Mouse (Mus musculus): ENCODE data around the gene Snd1.

Gene Snd1

GRCm38 (mm10) chr6:28767891-28768481, 293.0 kb downstream of the Snd1 start:
- TF ChIP-seq CTCF (conservative IDR thresholded peaks at IDR 0.05; ENCODE audit: low read length), result no peak
- TF ChIP-seq NANOG (IDR thresholded peaks at IDR 0.05; ENCODE audit: borderline replicate concordance, low read length), result no peak
- Histone ChIP-seq H3K36me3 (ENCODE audit: insufficient read depth, low read length) (peaks cover 39% of the 10 kb centered on the region), H3K4me1 (replicated peaks; ENCODE audit: low read depth, low read length) (peaks cover 32% of the 10 kb centered on the region), H3K4me3 (replicated peaks; ENCODE audit: low read length) (no peak overlapping the region), H3K27me3 (ENCODE audit: insufficient read depth, low read length) (no peaks in the 10 kb centered on the region), H3K9me3 (ENCODE audit: low read length) (peaks cover 4% of the 10 kb centered on the region; the same call in 1 of the 2 replicates)

DNA sequence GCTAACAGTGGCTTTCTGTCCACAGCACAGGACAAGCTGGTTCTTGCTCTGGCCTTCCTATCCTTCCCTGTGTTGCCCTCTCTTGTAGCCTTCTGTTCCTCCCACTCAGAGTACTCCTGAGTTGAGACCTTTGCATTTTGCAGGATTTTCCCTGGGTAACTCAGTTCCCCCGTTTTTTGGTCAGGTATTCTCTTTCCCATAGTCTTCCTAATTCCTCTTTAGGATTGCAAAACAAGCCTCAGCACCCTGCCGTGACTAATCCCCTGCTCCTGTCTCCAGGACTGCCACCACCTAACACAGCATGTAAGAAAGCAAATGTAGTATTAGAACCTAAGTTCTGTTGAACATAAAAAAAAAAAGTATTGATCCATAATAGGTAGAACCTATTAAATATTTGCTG, 296.4 kb downstream of the Snd1 start:
- H3K36me3 ChIP-seq (ENCODE audit: insufficient read depth, low read length), result peaks cover 37% of the 10 kb centered on the region
- peaks cover 34% of the 10 kb centered on the region for H3K4me1 ChIP-seq (replicated peaks; ENCODE audit: low read depth, low read length)
- no peak overlapping the region for H3K4me3 ChIP-seq (replicated peaks; ENCODE audit: low read length)
- TF ChIP-seq CTCF (conservative IDR thresholded peaks at IDR 0.05; ENCODE audit: low read length) (no peak), NANOG (IDR thresholded peaks at IDR 0.05; ENCODE audit: borderline replicate concordance, low read length) (no peak), POU5F1 (IDR thresholded peaks at IDR 0.05; ENCODE audit: borderline replicate concordance, low read length) (no peak)
- H3K27me3 ChIP-seq (ENCODE audit: insufficient read depth, low read length), result no peaks in the 10 kb centered on the region
- H3K9me3 ChIP-seq (ENCODE audit: low read length), result peaks cover 4% of the 10 kb centered on the region; the same call in 1 of the 2 replicates

GRCm38 (mm10) chr6:28781696-28782095, 306.8 kb downstream of the Snd1 start:
- Histone ChIP-seq H3K9me3 (ENCODE audit: low read length) (no peaks in the 10 kb centered on the region), H3K4me1 (replicated peaks; ENCODE audit: low read depth, low read length) (no peaks in the 10 kb centered on the region), H3K36me3 (ENCODE audit: insufficient read depth, low read length) (peaks cover 7% of the 10 kb centered on the region; the same call in 1 of the 2 replicates), H3K4me3 (replicated peaks; ENCODE audit: low read length) (no peak overlapping the region), H3K27me3 (ENCODE audit: insufficient read depth, low read length) (no peaks in the 10 kb centered on the region)
- TF ChIP-seq CTCF (conservative IDR thresholded peaks at IDR 0.05; ENCODE audit: low read length) (no peak), POU5F1 (IDR thresholded peaks at IDR 0.05; ENCODE audit: borderline replicate concordance, low read length) (no peak), NANOG (IDR thresholded peaks at IDR 0.05; ENCODE audit: borderline replicate concordance, low read length) (no peak)

DNA sequence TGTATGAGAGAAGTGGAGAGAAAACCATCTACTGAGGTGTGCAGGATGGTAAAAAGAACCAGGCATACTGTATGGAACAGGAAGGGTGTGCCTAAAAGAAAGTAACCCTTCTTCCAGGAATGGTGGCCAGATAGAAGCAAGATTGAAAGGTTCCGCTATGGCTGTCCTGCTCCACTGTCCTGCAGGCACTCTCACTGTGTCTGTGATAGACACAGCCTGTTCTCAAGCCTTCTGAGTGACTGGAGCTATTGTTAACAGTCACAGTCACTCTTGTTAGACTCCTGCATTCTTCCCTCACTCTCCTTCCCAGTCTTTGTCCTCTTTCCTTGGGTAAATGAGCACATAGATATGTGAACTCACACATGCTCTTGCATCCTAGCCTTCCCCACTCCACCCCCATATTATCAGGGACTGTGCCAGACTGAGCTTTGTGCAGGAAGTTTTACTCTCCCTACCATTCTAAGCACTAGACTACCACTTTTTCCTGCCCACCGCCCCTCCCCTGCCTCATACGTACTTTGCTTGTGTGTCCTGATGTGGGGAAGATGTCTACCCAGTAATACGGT, 308.2 kb downstream of the Snd1 start:
- Histone ChIP-seq H3K9me3 (ENCODE audit: low read length) (no peaks in the 10 kb centered on the region), H3K36me3 (ENCODE audit: insufficient read depth, low read length) (peaks cover 7% of the 10 kb centered on the region; the same call in 1 of the 2 replicates), H3K27me3 (ENCODE audit: insufficient read depth, low read length) (no peaks in the 10 kb centered on the region), H3K4me3 (replicated peaks; ENCODE audit: low read length) (no peak overlapping the region), H3K4me1 (replicated peaks; ENCODE audit: low read depth, low read length) (no peaks in the 10 kb centered on the region)
- no peak for TF ChIP-seq NANOG (IDR thresholded peaks at IDR 0.05; ENCODE audit: borderline replicate concordance, low read length)
- TF ChIP-seq POU5F1 (IDR thresholded peaks at IDR 0.05; ENCODE audit: borderline replicate concordance, low read length), result no peak
- TF ChIP-seq CTCF (conservative IDR thresholded peaks at IDR 0.05; ENCODE audit: low read length), result no peak

DNA sequence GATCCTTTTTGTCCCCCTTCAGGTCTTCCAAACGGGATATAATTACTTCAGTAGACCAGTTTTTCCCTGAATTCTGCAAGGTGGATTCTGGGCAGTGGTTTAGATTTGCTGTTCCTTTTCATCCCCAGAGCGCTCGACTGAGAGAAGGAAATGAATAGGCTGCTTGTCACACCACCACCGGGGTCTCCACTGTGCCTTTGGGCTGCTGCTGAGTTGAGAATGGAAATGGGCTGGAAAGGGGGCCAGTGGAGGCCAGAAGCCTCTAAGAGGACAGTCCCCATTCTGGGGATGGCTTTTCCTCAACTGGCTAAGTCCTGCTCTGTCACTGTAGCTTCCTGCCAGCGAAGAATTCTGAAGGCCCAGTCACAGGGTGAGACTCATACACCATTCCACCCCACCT, 309.0 kb downstream of the Snd1 start:
- Histone ChIP-seq H3K4me3 (replicated peaks; ENCODE audit: low read length) (no peak overlapping the region), H3K4me1 (replicated peaks; ENCODE audit: low read depth, low read length) (peaks cover 5% of the 10 kb centered on the region; the same call in 1 of the 2 replicates), H3K27me3 (ENCODE audit: insufficient read depth, low read length) (no peaks in the 10 kb centered on the region), H3K36me3 (ENCODE audit: insufficient read depth, low read length) (peaks cover 7% of the 10 kb centered on the region; the same call in 1 of the 2 replicates), H3K9me3 (ENCODE audit: low read length) (no peaks in the 10 kb centered on the region)
- no peak for TF ChIP-seq POU5F1 (IDR thresholded peaks at IDR 0.05; ENCODE audit: borderline replicate concordance, low read length)
- TF ChIP-seq NANOG (IDR thresholded peaks at IDR 0.05; ENCODE audit: borderline replicate concordance, low read length), result no peak
- TF ChIP-seq CTCF (conservative IDR thresholded peaks at IDR 0.05; ENCODE audit: low read length), result no peak

- TF ChIP-seq CTCF (conservative IDR thresholded peaks at IDR 0.05; ENCODE audit: low read length), result no peak
- no peak for TF ChIP-seq NANOG (IDR thresholded peaks at IDR 0.05; ENCODE audit: borderline replicate concordance, low read length)
- TF ChIP-seq POU5F1 (IDR thresholded peaks at IDR 0.05; ENCODE audit: borderline replicate concordance, low read length), result no peak
- Histone ChIP-seq H3K4me3 (replicated peaks; ENCODE audit: low read length) (no peak overlapping the region), H3K4me1 (replicated peaks; ENCODE audit: low read depth, low read length) (peaks cover 9% of the 10 kb centered on the region; the same call in 1 of the 2 replicates), H3K36me3 (ENCODE audit: insufficient read depth, low read length) (peaks cover 11% of the 10 kb centered on the region), H3K9me3 (ENCODE audit: low read length) (no peaks in the 10 kb centered on the region), H3K27me3 (ENCODE audit: insufficient read depth, low read length) (no peaks in the 10 kb centered on the region)
Measured at GRCm38 (mm10) chr6:28785770-28786169, 310.8 kb downstream of the Snd1 start.

DNA sequence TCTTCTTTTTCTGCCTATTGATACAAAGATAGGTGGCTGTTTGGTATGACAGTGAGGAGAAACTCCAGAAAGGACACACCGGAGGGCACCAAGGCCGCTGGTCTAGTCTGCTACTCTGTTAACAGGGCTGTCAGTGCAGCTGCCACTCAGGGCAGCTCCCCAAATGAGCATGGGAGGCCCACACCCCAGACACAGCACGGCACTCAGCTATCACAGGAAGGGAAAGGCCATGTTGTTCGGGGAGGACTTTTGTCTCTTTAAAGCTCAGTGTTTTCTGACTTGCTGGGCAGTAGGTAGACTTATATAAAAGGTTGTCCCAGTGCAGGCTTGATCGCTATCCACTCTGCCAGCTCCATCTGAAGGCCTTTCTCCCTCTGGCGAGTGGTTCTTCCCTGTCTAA, 312.2 kb downstream of the Snd1 start:
- H3K9me3 ChIP-seq (ENCODE audit: low read length), result no peaks in the 10 kb centered on the region
- H3K4me1 ChIP-seq (replicated peaks; ENCODE audit: low read depth, low read length), result peaks cover 9% of the 10 kb centered on the region; the same call in 1 of the 2 replicates
- no peak for TF ChIP-seq NANOG (IDR thresholded peaks at IDR 0.05; ENCODE audit: borderline replicate concordance, low read length)
- H3K27me3 ChIP-seq (ENCODE audit: insufficient read depth, low read length), result no peaks in the 10 kb centered on the region
- H3K36me3 ChIP-seq (ENCODE audit: insufficient read depth, low read length), result peaks cover 11% of the 10 kb centered on the region
- H3K4me3 ChIP-seq (replicated peaks; ENCODE audit: low read length), result no peak overlapping the region

- TF ChIP-seq NANOG (IDR thresholded peaks at IDR 0.05; ENCODE audit: borderline replicate concordance, low read length) (no peak), CTCF (conservative IDR thresholded peaks at IDR 0.05; ENCODE audit: low read length) (no peak), POU5F1 (IDR thresholded peaks at IDR 0.05; ENCODE audit: borderline replicate concordance, low read length) (no peak)
- no peaks in the 10 kb centered on the region for H3K9me3 ChIP-seq (ENCODE audit: low read length)
- H3K4me1 ChIP-seq (replicated peaks; ENCODE audit: low read depth, low read length), result peaks cover 9% of the 10 kb centered on the region; the same call in 1 of the 2 replicates
- peaks cover 18% of the 10 kb centered on the region for H3K36me3 ChIP-seq (ENCODE audit: insufficient read depth, low read length)
- H3K27me3 ChIP-seq (ENCODE audit: insufficient read depth, low read length), result no peaks in the 10 kb centered on the region
- H3K4me3 ChIP-seq (replicated peaks; ENCODE audit: low read length), result no peak overlapping the region
Measured at GRCm38 (mm10) chr6:28789685-28790084, 314.7 kb downstream of the Snd1 start.

- TF ChIP-seq CTCF (conservative IDR thresholded peaks at IDR 0.05; ENCODE audit: low read length) (no peak), NANOG (IDR thresholded peaks at IDR 0.05; ENCODE audit: borderline replicate concordance, low read length) (no peak), POU5F1 (IDR thresholded peaks at IDR 0.05; ENCODE audit: borderline replicate concordance, low read length) (no peak)
- peaks cover 9% of the 10 kb centered on the region; the same call in 1 of the 2 replicates for H3K4me1 ChIP-seq (replicated peaks; ENCODE audit: low read depth, low read length)
Measured at GRCm38 (mm10) chr6:28791183-28791582, 316.2 kb downstream of the Snd1 start.

More at GRCm38 (mm10) chr6:28791183-28791582, 316.2 kb downstream of the Snd1 start:
- Histone ChIP-seq H3K9me3 (ENCODE audit: low read length) (no peaks in the 10 kb centered on the region), H3K27me3 (ENCODE audit: insufficient read depth, low read length) (no peaks in the 10 kb centered on the region), H3K36me3 (ENCODE audit: insufficient read depth, low read length) (peaks cover 28% of the 10 kb centered on the region), H3K4me3 (replicated peaks; ENCODE audit: low read length) (no peak overlapping the region)

All from E14TG2a.4 (cell line).